Comparison of ENCODE assay signal across 19 mouse cellular contexts in the genomic region with DNA sequence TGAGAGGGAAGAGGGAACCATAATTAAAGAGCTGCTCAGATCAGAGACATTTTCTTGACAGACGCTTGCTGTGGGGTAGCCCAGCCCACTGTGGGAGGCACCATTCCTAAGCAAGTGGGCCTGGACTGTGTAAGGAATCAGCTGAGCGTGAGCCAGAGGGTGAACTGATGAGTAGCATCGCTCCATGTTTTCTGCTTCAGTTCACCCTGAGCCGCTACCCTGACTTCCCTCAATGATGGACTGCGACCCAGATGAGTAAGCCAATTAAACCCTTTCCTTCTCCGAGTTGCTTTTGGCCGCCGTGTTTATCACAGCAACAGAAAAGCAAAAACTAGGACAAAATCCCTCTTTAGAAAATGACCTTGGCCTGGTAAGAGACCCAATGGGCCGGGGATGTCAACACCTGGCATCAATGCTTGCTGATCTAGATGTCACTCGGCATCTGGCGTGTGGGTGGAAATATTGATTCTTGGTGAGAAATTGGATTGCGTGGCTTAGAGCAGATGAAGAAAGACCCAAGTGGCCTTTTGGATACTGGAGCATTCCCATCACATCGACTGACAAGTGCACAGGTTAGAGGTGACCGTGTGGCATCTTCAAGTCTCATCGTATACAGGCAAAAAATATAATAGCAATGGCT.
"Had no signal": no experiment of that assay in that cellular context is flagged by ENCODE, and none has a peak within 500 bp of the region (broad histone marks: within the 10 kb centered on the region; RNA-seq: fewer than 3 reads in every experiment).

No protein-coding gene starts in this region.

- H3K27ac ChIP-seq: liver, embryonic 14.5 days; lung, embryonic 15.5 days; midbrain, embryonic 10.5 days; midbrain, embryonic 12.5 days; neural tube, embryonic 13.5 days; neural tube, embryonic 15.5 days; stomach, embryonic 15.5 days; stomach, postnatal 0 days had no signal

- ATAC-seq: lung, postnatal 0 days; midbrain, embryonic 16.5 days had no signal

- H3K9me3 ChIP-seq: lung, embryonic 15.5 days; midbrain, embryonic 10.5 days; midbrain, embryonic 12.5 days; neural tube, embryonic 13.5 days; neural tube, embryonic 15.5 days; stomach, embryonic 15.5 days had no signal

- H3K4me3 ChIP-seq: lung, embryonic 15.5 days; midbrain, embryonic 10.5 days; midbrain, embryonic 12.5 days; myocyte; neural tube, embryonic 13.5 days; neural tube, embryonic 15.5 days; stomach, embryonic 15.5 days had no signal

- H3K27me3 ChIP-seq: lung, embryonic 15.5 days; neural tube, embryonic 13.5 days; neural tube, embryonic 15.5 days; stomach, embryonic 15.5 days had no signal

- DNase-seq: lung, adult 2 months; lung, postnatal 4 days; midbrain, embryonic 14.5 days; right cerebral cortex, adult 18-20 months; right cerebral cortex, postnatal 14 days; thymus, adult 2 months; thymus, postnatal 25 days; thymus, postnatal 4 days had no signal

- H3K36me3 ChIP-seq: lung, embryonic 15.5 days; midbrain, embryonic 10.5 days; midbrain, embryonic 12.5 days; neural tube, embryonic 13.5 days; neural tube, embryonic 15.5 days; stomach, embryonic 15.5 days had no signal

- H3K4me2 ChIP-seq: lung, embryonic 15.5 days; midbrain, embryonic 12.5 days; neural tube, embryonic 13.5 days; neural tube, embryonic 15.5 days; stomach, embryonic 15.5 days had no signal

- H3K4me1 ChIP-seq: lung, embryonic 15.5 days; midbrain, embryonic 12.5 days; neural tube, embryonic 13.5 days; neural tube, embryonic 15.5 days; stomach, embryonic 15.5 days had no signal

- H3K9ac ChIP-seq: liver, embryonic 14.5 days; lung, embryonic 15.5 days; midbrain, embryonic 12.5 days; neural tube, embryonic 13.5 days; neural tube, embryonic 15.5 days; stomach, embryonic 15.5 days had no signal
